Mouse (Mus musculus): Measurements from ENCODE around the gene Ccl9. TPM values are rescaled to one million over a fixed set of nuclear protein-coding genes. Genes with fewer than 3 reads are reported as not detected.
"Not testable (repeated sequence)": the region's sequence is repeated elsewhere in the genome, so short reads cannot be mapped to it uniquely, and the experiment has no call there.

Ccl9 gene
- polyA plus RNA-seq, 1 experiment from 2014 or later = 0.56 TPM

DNA sequence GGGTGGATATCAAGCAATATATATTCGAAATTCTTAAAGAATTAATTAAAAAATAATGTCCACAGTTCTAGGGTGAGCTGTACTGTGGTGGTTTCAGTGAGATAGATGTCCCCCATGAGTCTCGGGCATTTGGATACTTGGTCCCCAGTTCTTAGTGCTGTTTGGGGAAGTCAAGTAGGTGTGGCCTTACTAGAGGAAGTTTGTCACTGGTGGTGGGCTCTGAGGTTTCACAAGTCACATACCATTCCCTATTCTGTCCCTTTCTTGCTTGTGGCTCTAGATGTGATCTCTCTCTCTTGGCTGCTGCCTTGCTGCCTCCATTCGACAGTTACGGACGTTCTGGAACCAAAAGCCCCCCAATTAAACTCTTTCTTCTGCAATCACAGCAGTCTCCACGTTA lies 18.0 kb downstream of the Ccl9 start:
- Histone ChIP-seq H3K4me1 (replicated peaks) (no peaks in the 10 kb centered on the region), H3K27ac (no peak overlapping the region), H3K9me3 (no peaks in the 10 kb centered on the region), H3K36me3 (no peaks in the 10 kb centered on the region), H3K4me2 (no peak overlapping the region), H3K27me3 (no peaks in the 10 kb centered on the region), H3K9ac (replicated peaks) (no peak overlapping the region), H3K4me3 (replicated peaks) (no peak overlapping the region)
- WGBS = 76% methylated on average over 6 of the region's 6 CpGs
- no peak for ATAC-seq (ENCODE audit: insufficient number of reproducible peaks, insufficient read depth, low FRiP score, low TSS enrichment, low read depth)

DNA sequence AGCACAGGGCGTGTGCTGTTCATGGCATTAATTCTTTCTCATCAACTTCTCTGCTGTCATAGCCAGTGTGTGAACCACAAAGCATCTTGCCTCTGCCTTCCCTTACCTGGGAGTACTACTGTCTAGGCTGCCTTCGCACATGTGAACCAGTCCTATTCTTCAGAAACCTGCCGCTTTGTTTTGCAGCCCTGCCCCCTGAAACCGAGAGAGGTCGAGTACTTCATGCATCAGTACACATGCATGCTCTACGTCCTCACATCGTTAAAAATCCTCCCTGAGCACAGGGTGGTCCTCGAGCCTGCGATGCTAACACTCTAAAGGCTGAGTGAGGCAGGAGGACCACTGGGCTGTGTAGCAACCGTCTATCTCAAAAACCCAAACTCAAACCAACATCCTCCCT lies 21.4 kb downstream of the Ccl9 start:
- H3K27ac ChIP-seq = no peak overlapping the region
- no peaks in the 10 kb centered on the region for H3K4me1 ChIP-seq (replicated peaks)
- H3K4me3 ChIP-seq (replicated peaks) = no peak overlapping the region
- no peaks in the 10 kb centered on the region for H3K27me3 ChIP-seq
- H3K36me3 ChIP-seq = no peaks in the 10 kb centered on the region
- H3K9ac ChIP-seq (replicated peaks) = no peak overlapping the region
- no peaks in the 10 kb centered on the region for H3K9me3 ChIP-seq
- H3K4me2 ChIP-seq = no peak overlapping the region
- no peak for ATAC-seq (ENCODE audit: insufficient number of reproducible peaks, insufficient read depth, low FRiP score, low TSS enrichment, low read depth)
- 70% methylated on average over 10 of the region's 10 CpGs for WGBS

- no peak overlapping the region for H3K9ac ChIP-seq (replicated peaks)
- no peak for ATAC-seq (ENCODE audit: insufficient number of reproducible peaks, insufficient read depth, low FRiP score, low TSS enrichment, low read depth)
- WGBS = 31% methylated on average over 8 of the region's 8 CpGs
Observed at GRCm38 (mm10) chr11:83556085-83556781, 22.2 kb downstream of the Ccl9 start.

DNA sequence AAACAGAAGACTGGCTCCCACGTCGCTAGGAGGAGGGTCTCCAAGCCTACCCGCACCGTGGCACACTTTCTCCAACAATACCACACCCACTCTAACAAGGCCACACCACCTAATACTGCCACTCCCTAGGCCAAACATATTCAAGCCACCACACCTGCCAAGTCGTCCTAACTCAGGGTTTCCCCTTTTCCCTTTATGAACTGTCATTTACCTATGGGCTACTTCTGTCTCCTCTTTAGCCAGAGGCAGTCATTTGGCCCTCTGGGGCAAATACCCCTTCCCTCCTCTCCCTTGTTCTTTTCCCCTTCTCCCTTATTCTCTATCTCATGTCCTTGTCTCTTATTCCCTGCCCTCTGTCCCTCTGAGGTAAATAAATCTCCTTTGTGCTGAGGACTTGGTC lies 26.8 kb downstream of the Ccl9 start:
- ATAC-seq (ENCODE audit: insufficient number of reproducible peaks, insufficient read depth, low FRiP score, low TSS enrichment, low read depth) = no peak
- no peak overlapping the region for H3K4me2 ChIP-seq
- H3K4me1 ChIP-seq (replicated peaks) = no peaks in the 10 kb centered on the region
- 85% methylated on average over 5 of the region's 5 CpGs for WGBS
- H3K27me3 ChIP-seq = no peaks in the 10 kb centered on the region
- H3K36me3 ChIP-seq = no peaks in the 10 kb centered on the region
- no peaks in the 10 kb centered on the region for H3K9me3 ChIP-seq
- H3K4me3 ChIP-seq (replicated peaks) = no peak overlapping the region
- no peak overlapping the region for H3K27ac ChIP-seq
- no peak overlapping the region for H3K9ac ChIP-seq (replicated peaks)

More at GRCm38 (mm10) chr11:83556085-83556781, 22.2 kb downstream of the Ccl9 start:
- no peak overlapping the region for H3K4me3 ChIP-seq (replicated peaks)
- H3K36me3 ChIP-seq = no peaks in the 10 kb centered on the region
- H3K27ac ChIP-seq = no peak overlapping the region
- H3K4me2 ChIP-seq = no peak overlapping the region
- no peaks in the 10 kb centered on the region for H3K9me3 ChIP-seq
- H3K27me3 ChIP-seq = no peaks in the 10 kb centered on the region
- no peaks in the 10 kb centered on the region for H3K4me1 ChIP-seq (replicated peaks)

DNA sequence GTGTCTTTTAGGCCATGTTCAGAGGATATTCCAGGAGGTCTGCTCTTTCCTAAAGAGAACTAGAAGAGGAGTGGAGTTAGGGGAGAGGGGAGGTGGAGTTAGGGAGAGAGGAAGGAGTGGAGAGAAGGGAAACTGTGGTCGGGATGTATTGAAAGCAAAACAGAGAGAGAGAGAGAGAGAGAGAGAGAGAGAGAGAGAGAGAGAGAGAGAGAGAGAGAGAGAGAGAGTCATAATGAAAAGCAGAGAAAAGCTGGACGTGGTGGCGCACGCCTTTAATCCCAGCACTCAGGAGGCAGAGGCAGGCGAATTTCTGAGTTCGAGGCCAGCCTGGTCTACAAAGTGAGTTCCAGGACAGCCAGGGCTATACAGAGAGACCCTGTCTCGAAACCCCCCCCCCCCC lies 27.4 kb downstream of the Ccl9 start:
- H3K4me1 ChIP-seq (replicated peaks); H3K9me3 ChIP-seq; H3K27ac ChIP-seq; H3K9ac ChIP-seq (replicated peaks); ATAC-seq (ENCODE audit: insufficient number of reproducible peaks, insufficient read depth, low FRiP score, low TSS enrichment, low read depth); H3K4me3 ChIP-seq (replicated peaks); H3K36me3 ChIP-seq; H3K4me2 ChIP-seq; H3K27me3 ChIP-seq: not testable (repeated sequence)
- WGBS = 78% methylated on average over 7 of the region's 7 CpGs

DNA sequence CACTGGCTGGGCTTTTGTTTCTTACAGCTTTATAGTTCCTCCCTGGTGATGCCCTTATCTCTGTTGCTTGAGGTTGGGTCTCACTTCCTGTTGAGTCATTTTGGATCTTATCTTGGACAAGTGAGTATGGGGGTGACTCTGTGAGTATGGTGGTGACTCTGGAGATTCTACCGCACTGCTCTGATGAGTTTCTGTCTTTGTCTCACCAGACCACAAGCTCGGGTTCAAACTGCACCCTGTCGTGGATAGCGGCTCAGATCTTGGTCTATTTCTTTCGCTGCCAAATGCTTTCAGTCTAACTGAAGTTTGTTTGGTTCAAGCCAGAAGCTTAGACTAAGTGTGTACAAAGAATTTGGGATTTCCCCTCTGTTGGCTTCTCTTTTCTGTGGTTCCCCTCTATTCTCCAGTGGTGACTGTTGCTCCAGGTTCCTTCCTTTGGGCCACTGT lies 28.2 kb downstream of the Ccl9 start:
- Histone ChIP-seq H3K4me2 (no peak overlapping the region), H3K4me1 (replicated peaks) (no peaks in the 10 kb centered on the region), H3K9me3 (no peaks in the 10 kb centered on the region), H3K9ac (replicated peaks) (no peak overlapping the region), H3K27ac (no peak overlapping the region), H3K27me3 (no peaks in the 10 kb centered on the region), H3K36me3 (no peaks in the 10 kb centered on the region), H3K4me3 (replicated peaks) (no peak overlapping the region)
- no peak for ATAC-seq (ENCODE audit: insufficient number of reproducible peaks, insufficient read depth, low FRiP score, low TSS enrichment, low read depth)
- WGBS = 92% methylated on average over 5 of the region's 5 CpGs

DNA sequence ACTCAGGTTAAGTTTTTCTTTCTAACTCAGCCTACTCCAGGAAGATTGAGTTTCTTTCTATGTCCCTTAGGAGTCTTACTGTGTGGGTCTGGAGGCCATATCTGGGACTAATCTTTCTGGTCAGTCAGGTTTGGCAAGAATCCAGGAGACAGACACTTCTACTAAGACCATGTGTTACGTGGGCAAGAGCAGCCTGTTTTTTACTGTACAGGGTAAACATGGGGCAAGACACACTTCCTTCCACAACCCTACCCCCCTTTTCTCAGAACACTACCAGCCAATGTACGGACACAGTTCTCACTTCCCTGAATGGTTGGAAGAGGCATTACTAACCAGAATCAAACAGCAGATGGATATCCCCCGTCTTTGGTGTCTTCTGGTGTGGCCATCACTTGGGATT lies 34.2 kb downstream of the Ccl9 start:
- no peaks in the 10 kb centered on the region for H3K9me3 ChIP-seq
- H3K9ac ChIP-seq (replicated peaks) = no peak overlapping the region
- no peak for ATAC-seq (ENCODE audit: insufficient number of reproducible peaks, insufficient read depth, low FRiP score, low TSS enrichment, low read depth)
- no peak overlapping the region for H3K4me2 ChIP-seq
- WGBS = 67% methylated on average over 3 of the region's 3 CpGs
- no peaks in the 10 kb centered on the region for H3K4me1 ChIP-seq (replicated peaks)
- H3K36me3 ChIP-seq = no peaks in the 10 kb centered on the region
- no peaks in the 10 kb centered on the region for H3K27me3 ChIP-seq
- no peak overlapping the region for H3K27ac ChIP-seq
- no peak overlapping the region for H3K4me3 ChIP-seq (replicated peaks)

DNA sequence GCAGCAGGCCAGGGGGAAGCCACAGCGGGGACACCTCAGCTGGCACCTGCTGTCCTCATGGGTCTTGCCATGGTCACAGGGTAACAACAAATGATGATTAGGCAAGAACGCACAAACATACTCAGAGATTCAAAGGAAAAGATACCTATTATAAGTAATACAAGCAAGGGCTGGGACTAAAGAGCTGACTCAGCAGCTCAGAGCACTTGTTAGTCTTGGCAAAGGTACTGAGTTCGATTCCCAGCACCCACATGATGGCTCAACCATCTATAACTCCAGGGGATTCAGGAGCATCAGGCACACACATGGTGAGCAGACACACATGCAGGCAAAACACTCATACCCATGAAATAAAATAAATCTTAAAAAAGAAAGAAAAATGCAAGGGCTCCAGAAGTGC lies 37.0 kb downstream of the Ccl9 start:
- no peak overlapping the region for H3K4me2 ChIP-seq
- H3K27ac ChIP-seq = no peak overlapping the region
- H3K4me1 ChIP-seq (replicated peaks) = no peaks in the 10 kb centered on the region
- 87% methylated on average over 3 of the region's 3 CpGs for WGBS
- no peaks in the 10 kb centered on the region for H3K36me3 ChIP-seq
- H3K9ac ChIP-seq (replicated peaks) = no peak overlapping the region
- no peak for ATAC-seq (ENCODE audit: insufficient number of reproducible peaks, insufficient read depth, low FRiP score, low TSS enrichment, low read depth)
- H3K27me3 ChIP-seq = no peaks in the 10 kb centered on the region
- H3K9me3 ChIP-seq = no peaks in the 10 kb centered on the region
- H3K4me3 ChIP-seq (replicated peaks) = no peak overlapping the region

- H3K27ac ChIP-seq = no peak overlapping the region
- H3K36me3 ChIP-seq = no peaks in the 10 kb centered on the region
- H3K4me1 ChIP-seq (replicated peaks) = no peaks in the 10 kb centered on the region
- no peak overlapping the region for H3K4me2 ChIP-seq
- no peaks in the 10 kb centered on the region for H3K9me3 ChIP-seq
- no peak overlapping the region for H3K9ac ChIP-seq (replicated peaks)
- no peak overlapping the region for H3K4me3 ChIP-seq (replicated peaks)
- no peak for ATAC-seq (ENCODE audit: insufficient number of reproducible peaks, insufficient read depth, low FRiP score, low TSS enrichment, low read depth)
- H3K27me3 ChIP-seq = no peaks in the 10 kb centered on the region
- WGBS = 79% methylated on average over 2 of the region's 2 CpGs
Observed at GRCm38 (mm10) chr11:83540931-83541330, 37.5 kb downstream of the Ccl9 start.

- Histone ChIP-seq H3K9me3 (no peaks in the 10 kb centered on the region), H3K27ac (no peak overlapping the region), H3K4me2 (no peak overlapping the region), H3K27me3 (no peaks in the 10 kb centered on the region), H3K4me3 (replicated peaks) (no peak overlapping the region), H3K9ac (replicated peaks) (no peak overlapping the region), H3K4me1 (replicated peaks) (peaks cover 12% of the 10 kb centered on the region), H3K36me3 (no peaks in the 10 kb centered on the region)
- no peak for ATAC-seq (ENCODE audit: insufficient number of reproducible peaks, insufficient read depth, low FRiP score, low TSS enrichment, low read depth)
- WGBS = 80% methylated on average over 3 of the region's 3 CpGs
Observed at GRCm38 (mm10) chr11:83538705-83539314, 39.6 kb downstream of the Ccl9 start.

- ATAC-seq (ENCODE audit: insufficient number of reproducible peaks, insufficient read depth, low FRiP score, low TSS enrichment, low read depth) = no peak
- peaks cover 12% of the 10 kb centered on the region for H3K4me1 ChIP-seq (replicated peaks)
- no peaks in the 10 kb centered on the region for H3K9me3 ChIP-seq
- no peak overlapping the region for H3K4me2 ChIP-seq
- no peaks in the 10 kb centered on the region for H3K36me3 ChIP-seq
- 72% methylated on average over 3 of the region's 3 CpGs for WGBS
- no peak overlapping the region for H3K27ac ChIP-seq
- no peak overlapping the region for H3K9ac ChIP-seq (replicated peaks)
- no peak overlapping the region for H3K4me3 ChIP-seq (replicated peaks)
- H3K27me3 ChIP-seq = no peaks in the 10 kb centered on the region
Observed at GRCm38 (mm10) chr11:83536831-83537230, 41.6 kb downstream of the Ccl9 start.
